Mouse (Mus musculus) brain, embryonic 14.5 days (tissue): Measurements from ENCODE around the gene 4933402J07Rik.

Experiments
- CTCF ChIP-seq: fragments of 200-500 bp; IDR thresholded peaks from 2 replicates; pipeline ENCODE4 v1.5.1; 2012; ENCODE audit warnings: inconsistent platforms, mild to moderate bottlenecking, moderate library complexity, borderline replicate concordance; ENCODE audit not compliant: insufficient read depth, insufficient read length; ENCODE audit errors: extremely low read depth
- POLR2A ChIP-seq: fragments of 200-500 bp; IDR thresholded peaks from 2 replicates; pipeline ENCODE4 v1.6.1; 2012; ENCODE audit warnings: mild to moderate bottlenecking, inconsistent platforms, borderline replicate concordance; ENCODE audit not compliant: poor library complexity, insufficient read depth, insufficient read length, severe bottlenecking; ENCODE audit errors: extremely low read depth

GRCm38 (mm10) chr8:87609110-87609509, 45.5 kb downstream of the 4933402J07Rik start:
- TF ChIP-seq CTCF (no peak), POLR2A (no peak)
